8 mouse cellular contexts compared by ENCODE assay signal in the genomic region with DNA sequence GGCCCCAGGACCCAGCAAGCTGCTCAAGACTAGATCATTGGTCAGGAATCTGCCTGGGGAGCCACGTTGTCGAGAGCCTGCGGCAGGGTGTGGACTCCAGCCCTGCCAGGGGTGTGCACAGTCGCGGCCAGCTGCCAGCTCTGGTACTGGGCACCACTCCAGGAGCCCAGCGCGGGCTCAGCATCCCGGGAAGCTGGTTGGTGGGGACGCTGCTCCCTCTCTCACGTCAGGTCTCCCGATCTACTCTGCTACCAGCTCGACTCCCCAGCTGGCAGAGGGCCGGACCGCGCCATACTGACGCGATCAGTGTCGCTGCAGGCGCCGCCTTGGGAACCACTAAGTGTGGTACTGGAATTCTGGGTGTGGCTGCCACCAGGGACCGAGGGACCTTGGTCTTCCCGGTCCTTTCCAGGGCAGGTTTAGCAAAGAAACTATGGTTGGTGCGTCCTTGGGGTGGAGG. TPM values are rescaled to one million over a fixed set of nuclear protein-coding genes. Genes with fewer than 3 reads are reported as not detected.
DNase-seq lines count a peak whose midpoint lies in the region; ATAC-seq and TF ChIP-seq lines count a peak whose summit lies in the region.

No protein-coding gene starts in this region.

- no peaks in the 10 kb centered on the region for H3K27me3 ChIP-seq in embryonic facial prominence, embryonic 13.5 days
- H3K27me3 ChIP-seq in limb, embryonic 10.5 days (ENCODE audit: low read depth, poor library complexity, severe bottlenecking) = peaks cover 8% of the 10 kb centered on the region; the same call in 1 of the 2 replicates
- H3K27me3 ChIP-seq in midbrain, embryonic 14.5 days (ENCODE audit: control insufficient read depth, insufficient read depth, low read length) = no peaks in the 10 kb centered on the region
- no peaks in the 10 kb centered on the region for H3K27me3 ChIP-seq in stomach, postnatal 0 days (ENCODE audit: control insufficient read depth, insufficient read depth, low read length)

- H3K9me3 ChIP-seq in embryonic facial prominence, embryonic 13.5 days = no peaks in the 10 kb centered on the region
- H3K9me3 ChIP-seq in limb, embryonic 10.5 days (replicated peaks) = no peaks in the 10 kb centered on the region
- H3K9me3 ChIP-seq in midbrain, embryonic 14.5 days (ENCODE audit: control insufficient read depth, low read length) = no peaks in the 10 kb centered on the region
- H3K9me3 ChIP-seq in stomach, postnatal 0 days (ENCODE audit: control insufficient read depth, low read length) = no peaks in the 10 kb centered on the region

- peak; percentile 62 for DNase-seq in adrenal gland, adult 8-10 months
- peak; percentile 80 for DNase-seq in heart, adult 8-10 months (ENCODE audit: low spot score)
- DNase-seq in kidney, adult 9 months = peak; percentile 80
- DNase-seq in limb, embryonic 10.5 days (ENCODE audit: low spot score) = peak; percentile 47
- DNase-seq in midbrain, embryonic 14.5 days = peak; percentile 79
- peak; percentile 96 for DNase-seq in stomach, postnatal 0 days (ENCODE audit: low spot score)
- no peak for DNase-seq in thymus, postnatal 25 days

- H3K36me3 ChIP-seq in embryonic facial prominence, embryonic 13.5 days = no peaks in the 10 kb centered on the region
- H3K36me3 ChIP-seq in limb, embryonic 10.5 days = no peaks in the 10 kb centered on the region
- no peaks in the 10 kb centered on the region for H3K36me3 ChIP-seq in midbrain, embryonic 14.5 days (ENCODE audit: control insufficient read depth, insufficient read depth, low read length)
- no peaks in the 10 kb centered on the region for H3K36me3 ChIP-seq in stomach, postnatal 0 days (ENCODE audit: control insufficient read depth, insufficient read depth, low read length)

- peak overlapping the region; percentile 32 for H3K9ac ChIP-seq in embryonic facial prominence, embryonic 13.5 days
- H3K9ac ChIP-seq in midbrain, embryonic 14.5 days (replicated peaks; ENCODE audit: low read length) = peak overlapping the region; percentile 40; the same call in 1 of the 2 replicates
- H3K9ac ChIP-seq in stomach, postnatal 0 days (ENCODE audit: low read length) = 0 out of 2 replicates have a peak overlapping the region, but pooled peaks have one; percentile 43

- peak; percentile 85 for ATAC-seq in embryonic facial prominence, embryonic 13.5 days (ENCODE audit: insufficient number of reproducible peaks, insufficient read depth, low FRiP score, low TSS enrichment, low read depth)
- ATAC-seq in midbrain, embryonic 14.5 days (ENCODE audit: low FRiP score, low TSS enrichment) = peak; percentile 71; the same call in 1 of the 2 replicates
- peak; percentile 92 for ATAC-seq in stomach, postnatal 0 days (ENCODE audit: low FRiP score, low TSS enrichment)

- TF ChIP-seq CTCF in stomach, postnatal 0 days (IDR thresholded peaks at IDR 0.05; ENCODE audit: low read depth) = no peak

- TF ChIP-seq EP300 in stomach, postnatal 0 days (optimal IDR thresholded peaks at IDR 0.05) = no peak

- peak overlapping the region; percentile 38 for H3K4me3 ChIP-seq in embryonic facial prominence, embryonic 13.5 days
- peak overlapping the region; percentile 44 for H3K4me3 ChIP-seq in limb, embryonic 10.5 days
- H3K4me3 ChIP-seq in midbrain, embryonic 14.5 days (replicated peaks; ENCODE audit: low read depth, low read length) = peak overlapping the region; percentile 24
- H3K4me3 ChIP-seq in stomach, postnatal 0 days (ENCODE audit: low read depth, low read length) = peak overlapping the region; percentile 33

- 6% methylated on average over 23 of the region's 23 CpGs for WGBS in embryonic facial prominence, embryonic 13.5 days
- WGBS in limb, embryonic 10.5 days = 6% methylated on average over 23 of the region's 23 CpGs
- 3% methylated on average over 23 of the region's 23 CpGs for WGBS in midbrain, embryonic 14.5 days
- WGBS in stomach, postnatal 0 days = 3% methylated on average over 23 of the region's 23 CpGs

- H3K27ac ChIP-seq in embryonic facial prominence, embryonic 13.5 days = peak overlapping the region; percentile 70
- H3K27ac ChIP-seq in limb, embryonic 10.5 days = peak overlapping the region; percentile 46; the same call in 1 of the 2 replicates
- H3K27ac ChIP-seq in midbrain, embryonic 14.5 days (replicated peaks; ENCODE audit: low read depth, low read length) = no peak overlapping the region
- H3K27ac ChIP-seq in stomach, postnatal 0 days (replicated peaks) = peak overlapping the region; percentile 82

- peak overlapping the region; percentile 65 for H3K4me2 ChIP-seq in embryonic facial prominence, embryonic 13.5 days
- H3K4me2 ChIP-seq in midbrain, embryonic 14.5 days (ENCODE audit: low read length) = peak overlapping the region; percentile 52
- H3K4me2 ChIP-seq in stomach, postnatal 0 days (replicated peaks; ENCODE audit: low read depth) = peak overlapping the region; percentile 62

- peaks cover 28% of the 10 kb centered on the region for H3K4me1 ChIP-seq in embryonic facial prominence, embryonic 13.5 days
- H3K4me1 ChIP-seq in limb, embryonic 10.5 days = peaks cover 49% of the 10 kb centered on the region
- peaks cover 7% of the 10 kb centered on the region for H3K4me1 ChIP-seq in midbrain, embryonic 14.5 days (ENCODE audit: control insufficient read depth, insufficient read depth, low read length)
- peaks cover 13% of the 10 kb centered on the region for H3K4me1 ChIP-seq in stomach, postnatal 0 days (replicated peaks; ENCODE audit: control insufficient read depth, insufficient read depth)

RNA-seq across cellular contexts. Expression of gene Gramd2, which starts 11.7 kb away (rescaled TPM):
- total RNA-seq in adrenal gland, adult 8-10 months (2022) = under 1 TPM in 3 of 4 experiments, not detected in 1; 0.07 to 0.20 (median 0.11) TPM
- polyA plus RNA-seq in embryonic facial prominence, embryonic 13.5 days (2015; fragmentation: Nextera tagmentation; extraction: Ambion mirVana) = 1.6 and 2.0 TPM in 2 replicates
- not detected for total RNA-seq in heart, adult 8-10 months (2022)
- polyA plus RNA-seq in limb, embryonic 10.5 days (2016; fragmentation: Nextera tagmentation; extraction: Ambion mirVana) = 0.15 and 0.30 TPM in 2 replicates
- polyA plus RNA-seq in midbrain, embryonic 14.5 days (2014; fragmentation: Nextera tagmentation; extraction: Ambion mirVana) = 2.8 and 5.2 TPM in 2 replicates
- polyA plus RNA-seq in stomach, postnatal 0 days (2015; fragmentation: Nextera tagmentation; extraction: Ambion mirVana) = 5.9 and 6.7 TPM in 2 replicates

RNA-seq across cellular contexts. Expression of gene Pkm, which starts 35.5 kb away (rescaled TPM):
- total RNA-seq in adrenal gland, adult 8-10 months (2022) = 100 to 1,000 TPM; 565 to 846 (median 715) TPM
- 1,264 and 1,360 TPM in 2 replicates for polyA plus RNA-seq in embryonic facial prominence, embryonic 13.5 days (2015; fragmentation: Nextera tagmentation; extraction: Ambion mirVana)
- total RNA-seq in heart, adult 8-10 months (2022) = 1,000 to 10,000 TPM; 1,114 to 1,272 (median 1,167) TPM
- 2,645 and 3,210 TPM in 2 replicates for polyA plus RNA-seq in limb, embryonic 10.5 days (2016; fragmentation: Nextera tagmentation; extraction: Ambion mirVana)
- polyA plus RNA-seq in midbrain, embryonic 14.5 days (2014; fragmentation: Nextera tagmentation; extraction: Ambion mirVana) = 836 and 1,041 TPM in 2 replicates
- polyA plus RNA-seq in stomach, postnatal 0 days (2015; fragmentation: Nextera tagmentation; extraction: Ambion mirVana) = 472 and 500 TPM in 2 replicates

RNA-seq across cellular contexts. Expression of gene Senp8, which starts 58.8 kb away (rescaled TPM):
- total RNA-seq in adrenal gland, adult 8-10 months (2022) = 10 to 100 TPM in 3 of 4 experiments, 1 to 10 TPM in 1; 9.8 to 16.5 (median 11.5) TPM
- 11.4 TPM in 2 replicates for polyA plus RNA-seq in embryonic facial prominence, embryonic 13.5 days (2015; fragmentation: Nextera tagmentation; extraction: Ambion mirVana)
- 10 to 100 TPM in 3 of 4 experiments, 1 to 10 TPM in 1; 6.8 to 11.6 (median 10.9) TPM for total RNA-seq in heart, adult 8-10 months (2022)
- 16.0 and 16.6 TPM in 2 replicates for polyA plus RNA-seq in limb, embryonic 10.5 days (2016; fragmentation: Nextera tagmentation; extraction: Ambion mirVana)
- polyA plus RNA-seq in midbrain, embryonic 14.5 days (2014; fragmentation: Nextera tagmentation; extraction: Ambion mirVana) = 12.9 and 16.4 TPM in 2 replicates
- polyA plus RNA-seq in stomach, postnatal 0 days (2015; fragmentation: Nextera tagmentation; extraction: Ambion mirVana) = 4.2 and 4.3 TPM in 2 replicates

RNA-seq across cellular contexts. Expression of gene Myo9a, which starts 59.0 kb away (rescaled TPM):
- total RNA-seq in adrenal gland, adult 8-10 months (2022) = 10 to 100 TPM; 13.4 to 26.5 (median 16.8) TPM
- 16.9 and 19.3 TPM in 2 replicates for polyA plus RNA-seq in embryonic facial prominence, embryonic 13.5 days (2015; fragmentation: Nextera tagmentation; extraction: Ambion mirVana)
- 10 to 100 TPM; 11.2 to 12.4 (median 11.4) TPM for total RNA-seq in heart, adult 8-10 months (2022)
- polyA plus RNA-seq in limb, embryonic 10.5 days (2016; fragmentation: Nextera tagmentation; extraction: Ambion mirVana) = 8.5 and 12.3 TPM in 2 replicates
- 30.2 and 34.0 TPM in 2 replicates for polyA plus RNA-seq in midbrain, embryonic 14.5 days (2014; fragmentation: Nextera tagmentation; extraction: Ambion mirVana)
- 3.8 and 4.0 TPM in 2 replicates for polyA plus RNA-seq in stomach, postnatal 0 days (2015; fragmentation: Nextera tagmentation; extraction: Ambion mirVana)
